Mouse (Mus musculus) ES-E14 (cell line): Measurements from ENCODE around the gene Mlxip.

Experiments
- CHD2 ChIP-seq: IDR thresholded peaks from 2 replicates; pipeline ENCODE4 v1.6.1; 2014; ENCODE audit warnings: mild to moderate bottlenecking, low read depth, low read length, inconsistent platforms
- HCFC1 ChIP-seq: IDR thresholded peaks from 2 replicates; pipeline ENCODE4 v1.6.1; 2012; ENCODE audit warnings: low read length, inconsistent platforms, borderline replicate concordance; ENCODE audit not compliant: insufficient read depth
- MAFK ChIP-seq: IDR thresholded peaks from 2 replicates; pipeline ENCODE4 v1.6.1; 2014; ENCODE audit warnings: mild to moderate bottlenecking, low read depth, low read length, inconsistent platforms; ENCODE audit not compliant: insufficient read depth
- ZC3H11A ChIP-seq: IDR thresholded peaks from 2 replicates; pipeline ENCODE4 v1.6.1; 2012; ENCODE audit warnings: low read depth, mild to moderate bottlenecking, inconsistent platforms, low read length, borderline replicate concordance
- ZNF384 ChIP-seq: IDR thresholded peaks from 2 replicates; pipeline ENCODE4 v1.6.1; 2012; ENCODE audit warnings: low read depth, low read length, inconsistent platforms

DNA sequence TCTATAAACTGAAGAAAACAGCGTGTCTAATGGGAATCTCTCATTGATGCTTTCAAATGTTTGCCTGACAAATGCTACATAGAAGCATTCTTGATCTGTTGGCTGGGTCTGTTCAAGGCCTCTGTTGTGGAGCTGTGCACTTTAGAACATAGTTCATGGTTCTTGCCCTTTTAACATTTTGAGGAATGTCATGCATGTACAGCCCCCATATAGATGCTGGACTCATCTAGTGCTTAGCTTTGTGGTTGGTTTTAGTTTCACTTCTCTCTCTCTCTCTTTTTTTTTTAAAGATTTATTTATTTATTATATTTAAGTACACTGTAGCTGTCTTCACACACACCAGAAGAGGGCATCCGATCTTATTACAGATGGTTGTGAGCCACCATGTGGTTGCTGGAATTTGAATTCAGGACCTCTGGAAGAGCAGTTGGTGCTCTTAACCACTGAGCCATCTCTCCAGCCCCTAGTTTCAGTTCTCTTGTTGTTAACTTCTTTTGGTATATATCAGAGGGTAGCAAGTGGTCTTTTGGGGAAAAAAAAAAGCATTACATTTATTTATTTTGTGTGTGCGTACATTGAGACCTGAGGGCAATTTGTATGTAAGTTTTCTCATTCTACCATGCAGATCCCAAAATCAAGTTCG, 4.4 kb downstream of the Mlxip start:
- TF ChIP-seq ZNF384 = no peak
- TF ChIP-seq HCFC1 = no peak
- no peak for TF ChIP-seq MAFK
- TF ChIP-seq ZC3H11A = no peak
- TF ChIP-seq CHD2 = no peak
